Mouse (Mus musculus) brain, embryonic 14.5 days (tissue): Measurements from ENCODE around the gene Gm49358.

Experiments used
- CTCF ChIP-seq: fragments of 200-500 bp; IDR thresholded peaks from 2 replicates; pipeline ENCODE4 v1.5.1; 2012; ENCODE audit warnings: inconsistent platforms, mild to moderate bottlenecking, moderate library complexity, borderline replicate concordance; ENCODE audit not compliant: insufficient read depth, insufficient read length; ENCODE audit errors: extremely low read depth
- POLR2A ChIP-seq: fragments of 200-500 bp; IDR thresholded peaks from 2 replicates; pipeline ENCODE4 v1.6.1; 2012; ENCODE audit warnings: mild to moderate bottlenecking, inconsistent platforms, borderline replicate concordance; ENCODE audit not compliant: poor library complexity, insufficient read depth, insufficient read length, severe bottlenecking; ENCODE audit errors: extremely low read depth

- TF ChIP-seq POLR2A, result no peak
- TF ChIP-seq CTCF, result peak; percentile 41; the same call in 1 of the 2 replicates
Measured at GRCm38 (mm10) chr10:86863429-86863828, 99.7 kb downstream of the Gm49358 start.
